Comparison of ENCODE assay signal across 32 mouse cellular contexts in genomic region chr11:58926651-58927050, GRCm38 (mm10). TPM values are rescaled to one million over a fixed set of nuclear protein-coding genes. Genes with fewer than 3 reads are reported as not detected.
A peak's percentile ranks its signal among the peaks of the same experiment; 100 is the strongest.
DNase-seq lines count a peak whose midpoint lies in the region; ATAC-seq lines count a peak whose summit lies in the region.
"Had no signal": no experiment of that assay in that cellular context is flagged by ENCODE, and none has a peak within 500 bp of the region (broad histone marks: within the 10 kb centered on the region; RNA-seq: fewer than 3 reads in every experiment).

No protein-coding gene starts in this region.

- H3K4me3 ChIP-seq in liver, embryonic 12.5 days = no peak overlapping the region
- no peak overlapping the region for H3K4me3 ChIP-seq in liver, embryonic 11.5 days (ENCODE audit: low read depth, low read length)
- H3K4me3 ChIP-seq: embryonic facial prominence, embryonic 12.5 days; heart, embryonic 13.5 days; limb, embryonic 12.5 days; liver, embryonic 15.5 days; midbrain, embryonic 12.5 days; myocyte; neural tube, embryonic 12.5 days had no signal

- no peak for ATAC-seq in liver, embryonic 12.5 days
- no peak for ATAC-seq in liver, embryonic 11.5 days (replicated peaks; ENCODE audit: low FRiP score)
- ATAC-seq: forebrain, embryonic 14.5 days; Patski had no signal

- no peaks in the 10 kb centered on the region for H3K9me3 ChIP-seq in liver, embryonic 12.5 days (replicated peaks)
- H3K9me3 ChIP-seq in liver, embryonic 11.5 days (ENCODE audit: control insufficient read depth, low read length) = no peaks in the 10 kb centered on the region
- H3K9me3 ChIP-seq: embryonic facial prominence, embryonic 12.5 days; G1E; heart, embryonic 13.5 days; limb, embryonic 12.5 days; liver, embryonic 15.5 days; midbrain, embryonic 12.5 days; neural tube, embryonic 12.5 days had no signal

- peaks cover 35% of the 10 kb centered on the region for H3K36me3 ChIP-seq in liver, embryonic 12.5 days
- peaks cover 4% of the 10 kb centered on the region; the same call in 1 of the 2 replicates for H3K36me3 ChIP-seq in liver, embryonic 11.5 days (ENCODE audit: control insufficient read depth, insufficient read depth, low read length)

- H3K27ac ChIP-seq in liver, embryonic 12.5 days = no peak overlapping the region
- H3K27ac ChIP-seq in liver, embryonic 11.5 days (ENCODE audit: low read depth, low read length) = no peak overlapping the region
- H3K27ac ChIP-seq: embryonic facial prominence, embryonic 12.5 days; heart, embryonic 13.5 days; hindbrain, embryonic 14.5 days; limb, embryonic 12.5 days; midbrain, embryonic 12.5 days; neural tube, embryonic 12.5 days had no signal

- peaks cover 13% of the 10 kb centered on the region for H3K27me3 ChIP-seq in liver, embryonic 12.5 days (replicated peaks)
- no peaks in the 10 kb centered on the region for H3K27me3 ChIP-seq in liver, embryonic 11.5 days (replicated peaks; ENCODE audit: control insufficient read depth, insufficient read depth, low read length)
- H3K27me3 ChIP-seq: embryonic facial prominence, embryonic 12.5 days; liver, embryonic 15.5 days; midbrain, embryonic 12.5 days; neural tube, embryonic 12.5 days had no signal

- WGBS in liver, embryonic 12.5 days (ENCODE audit: insufficient replicate concordance) = 83% methylated on average over 2 of the region's 3 CpGs
- 77% methylated on average over 2 of the region's 3 CpGs for WGBS in liver, embryonic 11.5 days

- H3K4me2 ChIP-seq in liver, embryonic 12.5 days = no peak overlapping the region
- no peak overlapping the region for H3K4me2 ChIP-seq in liver, embryonic 11.5 days
- H3K4me2 ChIP-seq: embryonic facial prominence, embryonic 12.5 days; heart, embryonic 13.5 days; hindbrain, embryonic 14.5 days; limb, embryonic 12.5 days; midbrain, embryonic 12.5 days; neural tube, embryonic 12.5 days had no signal

- peak; percentile 67 for DNase-seq in kidney, adult 11 months
- DNase-seq in kidney, postnatal 4 days = no peak
- no peak for DNase-seq in liver, embryonic 11.5 days (ENCODE audit: low spot score)
- DNase-seq in kidney, postnatal 14 days = peak; percentile 40
- no peak for DNase-seq in cerebellum, postnatal 36 days
- no peak for DNase-seq in gastrocnemius, postnatal 36 days
- DNase-seq: adrenal gland, postnatal 10 days; cerebellum, adult 9-10 months; embryo, embryonic 11 days; heart, postnatal 10 days; lung, postnatal 36 days; right cerebral cortex, adult 18-20 months; spleen, adult 18-20 months; thymus, postnatal 14 days had no signal

- H3K4me1 ChIP-seq in liver, embryonic 12.5 days = peaks cover 53% of the 10 kb centered on the region
- peaks cover 27% of the 10 kb centered on the region for H3K4me1 ChIP-seq in liver, embryonic 11.5 days (replicated peaks; ENCODE audit: control insufficient read depth, insufficient read depth, low read length)
- H3K4me1 ChIP-seq: neural tube, embryonic 12.5 days had no signal

- intact Hi-C loops in gastrocnemius, postnatal 36 days (cut with DNase I) = no loop called here

- H3K9ac ChIP-seq in liver, embryonic 12.5 days = 0 out of 2 replicates have a peak overlapping the region, but pooled peaks have one; percentile 5
- H3K9ac ChIP-seq in liver, embryonic 11.5 days (ENCODE audit: low read depth, low read length) = no peak overlapping the region
- H3K9ac ChIP-seq: embryonic facial prominence, embryonic 12.5 days; heart, embryonic 13.5 days; hindbrain, embryonic 14.5 days; limb, embryonic 12.5 days; midbrain, embryonic 12.5 days; neural tube, embryonic 12.5 days had no signal

RNA-seq across cellular contexts. Expression of gene Btnl10, which starts 8.9 kb away (rescaled TPM):
- polyA plus RNA-seq in liver, embryonic 12.5 days (2016; fragmentation: Nextera tagmentation; extraction: Ambion mirVana) = 9.5 and 10.9 TPM in 2 replicates
- polyA plus RNA-seq in liver, embryonic 11.5 days (2014; fragmentation: Nextera tagmentation; extraction: Ambion mirVana) = 4.0 and 5.0 TPM in 2 replicates
- total RNA-seq in gastrocnemius, postnatal 36 days (2021) = not detected
- total RNA-seq: gastrocnemius, adult 8-10 months; left cerebral cortex, adult 18-20 months; left cerebral cortex, postnatal 25 days had no signal
- polyA plus RNA-seq: C2C12; embryonic facial prominence, embryonic 12.5 days; forebrain, embryonic 14.5 days; G1E; hindbrain, embryonic 14.5 days; midbrain, embryonic 12.5 days; midbrain, postnatal 0 days; myocyte; neural tube, embryonic 12.5 days; Patski; urinary bladder, adult 2 months had no signal

RNA-seq across cellular contexts. Expression of gene Rnf187, which starts 12.1 kb away (rescaled TPM):
- polyA plus RNA-seq in liver, embryonic 12.5 days (2016; fragmentation: Nextera tagmentation; extraction: Ambion mirVana) = 200 and 207 TPM in 2 replicates
- polyA plus RNA-seq in liver, embryonic 11.5 days (2014; fragmentation: Nextera tagmentation; extraction: Ambion mirVana) = 229 and 240 TPM in 2 replicates
- total RNA-seq in gastrocnemius, postnatal 36 days (2021) = 10 to 100 TPM; 86.9 to 96.5 TPM

RNA-seq across cellular contexts. Expression of gene Hist3h2ba, which starts 22.1 kb away (rescaled TPM):
- 5.3 and 5.7 TPM in 2 replicates for polyA plus RNA-seq in liver, embryonic 12.5 days (2016; fragmentation: Nextera tagmentation; extraction: Ambion mirVana)
- polyA plus RNA-seq in liver, embryonic 11.5 days (2014; fragmentation: Nextera tagmentation; extraction: Ambion mirVana) = 6.3 and 6.9 TPM in 2 replicates
- 1 to 10 TPM; 1.1 to 1.5 TPM for total RNA-seq in gastrocnemius, postnatal 36 days (2021)
- polyA plus RNA-seq: G1E had no signal

RNA-seq across cellular contexts. Expression of gene Zfp39, which starts 22.6 kb away (rescaled TPM):
- 6.1 and 7.1 TPM in 2 replicates for polyA plus RNA-seq in liver, embryonic 12.5 days (2016; fragmentation: Nextera tagmentation; extraction: Ambion mirVana)
- 10.2 and 11.8 TPM in 2 replicates for polyA plus RNA-seq in liver, embryonic 11.5 days (2014; fragmentation: Nextera tagmentation; extraction: Ambion mirVana)
- total RNA-seq in gastrocnemius, postnatal 36 days (2021) = 1 to 10 TPM; 2.0 to 3.2 TPM

RNA-seq across cellular contexts. Expression of gene Hist3h2a, which starts 27.8 kb away (rescaled TPM):
- 14.3 and 16.9 TPM in 2 replicates for polyA plus RNA-seq in liver, embryonic 12.5 days (2016; fragmentation: Nextera tagmentation; extraction: Ambion mirVana)
- polyA plus RNA-seq in liver, embryonic 11.5 days (2014; fragmentation: Nextera tagmentation; extraction: Ambion mirVana) = 12.0 and 14.5 TPM in 2 replicates
- total RNA-seq in gastrocnemius, postnatal 36 days (2021) = 10 to 100 TPM in 1 of 2 experiments, 1 to 10 TPM in 1; 9.5 to 10.5 TPM

Comparison
In these comparisons a context has a peak if more than half of its experiments do, and no peak if none do; other contexts are left out.
1. DNase-seq: peak in kidney, adult 11 months (single experiment) and kidney, postnatal 14 days (single experiment); none in kidney, postnatal 4 days (0 of 2), liver, embryonic 11.5 days (single experiment), cerebellum, postnatal 36 days (0 of 2) and gastrocnemius, postnatal 36 days (0 of 2).